Mouse (Mus musculus) ES-Bruce4 (cell line): Measurements from ENCODE around the gene Lgi2. TPM values are rescaled to one million over a fixed set of nuclear protein-coding genes. Genes with fewer than 3 reads are reported as not detected.

Experiments used
- H3K27ac ChIP-seq: 2 replicates; pipeline ENCODE4 v1.5.1; 2012; ENCODE audit warnings: low read length, inconsistent platforms; ENCODE audit not compliant: insufficient read depth
- H3K27me3 ChIP-seq: 2 replicates; pipeline ENCODE4 v1.6.1; 2012; ENCODE audit warnings: mild to moderate bottlenecking, low read length, inconsistent platforms; ENCODE audit not compliant: control insufficient read depth, poor library complexity, insufficient read depth, severe bottlenecking
- H3K36me3 ChIP-seq: 2 replicates; pipeline ENCODE4 v1.6.1; 2012; ENCODE audit warnings: inconsistent platforms, mild to moderate bottlenecking, low read length, moderate library complexity; ENCODE audit not compliant: control insufficient read depth, poor library complexity, insufficient read depth, severe bottlenecking
- H3K4me1 ChIP-seq: one replicate; pipeline ENCODE4 v1.8.1; 2011; ENCODE audit warnings: low read length; ENCODE audit not compliant: control insufficient read depth, insufficient read depth
- H3K4me3 ChIP-seq: 2 replicates; pipeline ENCODE4 v1.5.1; 2011; ENCODE audit warnings: low read depth, mild to moderate bottlenecking, low read length
- H3K9ac ChIP-seq: 2 replicates; pipeline ENCODE4 v1.6.1; 2012; ENCODE audit warnings: low read depth, mild to moderate bottlenecking, inconsistent platforms; ENCODE audit not compliant: poor library complexity, severe bottlenecking
- H3K9me3 ChIP-seq: replicated peaks from 2 replicates; pipeline ENCODE4 v1.6.1; 2012; ENCODE audit warnings: mild to moderate bottlenecking, low read length, inconsistent platforms; ENCODE audit not compliant: control insufficient read depth, poor library complexity, insufficient read depth, severe bottlenecking
- CTCF ChIP-seq: IDR thresholded peaks from one replicate; pipeline ENCODE4 v1.8.1; 2011; ENCODE audit warnings: low read depth, low read length
- EP300 ChIP-seq: IDR thresholded peaks from 2 replicates; pipeline ENCODE4 v1.6.1; 2011; ENCODE audit warnings: low read depth, low read length; ENCODE audit not compliant: insufficient read depth
- POLR2A ChIP-seq: IDR thresholded peaks from one replicate; pipeline ENCODE4 v1.8.1; 2011; ENCODE audit warnings: low read length; ENCODE audit not compliant: insufficient read depth
- polyA plus RNA-seq: library from polyadenylated mRNA; stranded (reverse); fragments of >200 nt; gene quantifications from 2 replicates; pipeline ENCODE4 v1.2.4, GENCODE M21; 2011; ENCODE audit warnings: low read depth; ENCODE audit not compliant: missing spikeins, insufficient read depth, insufficient read length

Gene Lgi2
- polyA plus RNA-seq, 1 experiment: 2.6 TPM

DNA sequence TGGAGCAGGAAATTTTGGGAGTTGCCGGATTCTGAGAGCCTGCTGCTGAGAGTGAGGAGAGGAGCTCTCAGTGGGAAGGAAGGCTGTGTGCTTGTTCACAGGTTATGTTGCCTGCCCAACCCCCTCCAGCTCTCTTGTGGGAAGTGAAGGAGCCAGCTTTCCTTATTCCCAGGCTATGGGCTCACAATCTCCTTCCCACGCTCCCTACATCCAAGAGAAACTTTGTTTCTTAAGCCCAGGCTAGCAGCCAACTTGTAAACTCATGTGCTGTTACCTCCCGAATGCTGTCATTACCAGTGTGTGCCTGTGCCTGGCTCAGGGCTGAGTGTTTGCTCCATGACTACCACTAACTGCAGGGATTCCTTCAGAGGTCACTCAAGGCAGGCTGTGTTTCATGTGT, 55.2 kb downstream of the Lgi2 start:
- H3K4me3 ChIP-seq: no peak overlapping the region
- H3K27me3 ChIP-seq: no peaks in the 10 kb centered on the region
- H3K9me3 ChIP-seq: 0 out of 2 replicates have a peak, but pooled peaks cover 7% of the 10 kb centered on the region
- no peak for TF ChIP-seq POLR2A
- no peak for TF ChIP-seq EP300
- no peak for TF ChIP-seq CTCF
- H3K4me1 ChIP-seq: no peaks in the 10 kb centered on the region
- no peaks in the 10 kb centered on the region for H3K36me3 ChIP-seq
- no peak overlapping the region for H3K27ac ChIP-seq
- no peak overlapping the region for H3K9ac ChIP-seq

DNA sequence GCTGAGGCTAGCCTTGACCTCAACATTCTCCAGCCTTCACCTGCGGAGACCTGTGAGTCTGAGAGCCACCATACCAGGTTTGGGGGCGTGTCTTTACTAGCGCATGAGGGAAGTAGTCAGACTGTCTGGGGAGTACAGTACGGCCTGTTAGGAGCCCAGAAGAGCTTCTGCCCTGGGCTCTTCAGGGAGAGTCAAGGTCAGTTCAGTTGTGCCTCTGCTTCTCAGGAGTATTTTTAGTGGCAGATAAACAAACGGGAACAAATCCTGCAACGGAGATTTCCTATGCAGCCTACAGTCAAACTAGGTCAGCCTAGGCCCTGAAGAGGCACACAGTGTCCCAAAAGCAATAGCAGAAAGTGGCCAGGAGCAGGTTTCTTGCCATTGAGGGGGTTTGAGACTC, 56.8 kb downstream of the Lgi2 start:
- H3K9ac ChIP-seq: no peak overlapping the region
- H3K36me3 ChIP-seq: no peaks in the 10 kb centered on the region
- no peaks in the 10 kb centered on the region for H3K27me3 ChIP-seq
- TF ChIP-seq CTCF (no peak), EP300 (no peak), POLR2A (no peak)
- H3K4me3 ChIP-seq: no peak overlapping the region
- no peaks in the 10 kb centered on the region for H3K4me1 ChIP-seq
- H3K27ac ChIP-seq: no peak overlapping the region
- H3K9me3 ChIP-seq: no peaks in the 10 kb centered on the region

DNA sequence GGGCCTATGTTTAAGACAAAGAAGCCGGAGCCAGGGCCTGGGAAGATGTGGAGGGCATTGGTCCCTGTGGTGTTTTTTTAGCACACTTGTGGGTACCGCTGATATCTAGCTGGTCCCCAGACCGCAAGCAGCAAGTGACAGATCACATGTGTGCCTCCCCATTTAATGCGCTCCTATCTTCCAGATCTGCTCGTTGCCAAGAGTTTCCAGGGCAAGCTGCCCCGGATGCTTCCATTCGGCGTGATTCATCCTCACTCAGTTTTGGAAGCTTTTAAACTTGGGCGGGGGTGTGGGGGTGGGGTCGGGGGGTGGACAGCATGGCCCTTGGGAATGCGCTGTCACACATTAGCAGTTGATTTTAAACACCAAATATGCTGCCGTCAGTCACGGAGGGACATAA, 61.6 kb downstream of the Lgi2 start:
- Histone ChIP-seq H3K4me3 (no peak overlapping the region), H3K36me3 (no peaks in the 10 kb centered on the region), H3K9ac (no peak overlapping the region), H3K27me3 (peaks cover 2% of the 10 kb centered on the region; the same call in 1 of the 2 replicates), H3K9me3 (no peaks in the 10 kb centered on the region), H3K4me1 (no peaks in the 10 kb centered on the region), H3K27ac (no peak overlapping the region)
- no peak for TF ChIP-seq EP300

DNA sequence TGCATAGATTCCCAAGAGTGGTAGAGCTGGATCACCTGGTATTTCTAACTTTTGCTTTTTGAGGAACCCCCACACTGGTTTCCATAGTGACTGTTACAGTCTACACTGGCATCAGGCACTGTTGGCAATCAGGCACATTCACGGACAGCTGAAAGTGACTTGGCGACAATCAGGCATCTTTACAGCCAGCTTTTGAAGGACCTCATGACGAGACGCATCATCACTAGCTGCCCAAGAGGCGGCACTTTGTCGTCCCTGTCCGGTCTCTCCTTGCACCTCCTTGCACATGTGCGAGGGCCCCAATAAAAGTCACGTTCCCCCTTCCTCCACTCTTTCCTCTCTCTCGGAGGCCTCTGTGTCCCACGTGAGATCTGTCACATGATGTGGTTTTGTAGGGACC, 62.1 kb downstream of the Lgi2 start:
- Histone ChIP-seq H3K9me3 (no peaks in the 10 kb centered on the region), H3K4me3 (no peak overlapping the region), H3K4me1 (no peaks in the 10 kb centered on the region), H3K9ac (no peak overlapping the region), H3K36me3 (no peaks in the 10 kb centered on the region), H3K27me3 (peaks cover 2% of the 10 kb centered on the region; the same call in 1 of the 2 replicates), H3K27ac (no peak overlapping the region)
- TF ChIP-seq EP300 (no peak), POLR2A (no peak), CTCF (no peak)

DNA sequence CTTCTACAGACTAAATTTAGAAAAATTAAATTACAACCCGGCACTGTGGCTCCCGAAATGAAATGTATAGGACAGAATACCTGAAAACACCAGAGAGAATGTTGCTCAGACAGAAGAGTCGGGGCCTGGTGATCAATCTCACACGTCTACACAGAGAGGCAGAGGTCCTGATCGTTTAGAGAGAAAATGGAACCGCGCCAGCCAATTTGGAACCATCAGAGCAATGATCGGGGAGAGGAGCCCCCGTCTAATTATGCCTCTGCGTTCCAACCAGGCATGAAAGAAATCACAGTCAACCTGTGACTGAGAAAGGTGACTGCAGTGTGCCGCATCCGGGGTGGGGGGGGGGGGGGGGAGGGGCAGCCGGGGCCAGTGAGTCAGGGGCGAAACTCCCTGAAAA, 70.6 kb downstream of the Lgi2 start:
- H3K4me1 ChIP-seq: no peaks in the 10 kb centered on the region
- no peak overlapping the region for H3K4me3 ChIP-seq
- H3K27ac ChIP-seq: no peak overlapping the region
- TF ChIP-seq POLR2A (no peak), CTCF (no peak), EP300 (no peak)
- H3K36me3 ChIP-seq: no peaks in the 10 kb centered on the region
- H3K9ac ChIP-seq: no peak overlapping the region
- H3K9me3 ChIP-seq: no peaks in the 10 kb centered on the region
- H3K27me3 ChIP-seq: no peaks in the 10 kb centered on the region

DNA sequence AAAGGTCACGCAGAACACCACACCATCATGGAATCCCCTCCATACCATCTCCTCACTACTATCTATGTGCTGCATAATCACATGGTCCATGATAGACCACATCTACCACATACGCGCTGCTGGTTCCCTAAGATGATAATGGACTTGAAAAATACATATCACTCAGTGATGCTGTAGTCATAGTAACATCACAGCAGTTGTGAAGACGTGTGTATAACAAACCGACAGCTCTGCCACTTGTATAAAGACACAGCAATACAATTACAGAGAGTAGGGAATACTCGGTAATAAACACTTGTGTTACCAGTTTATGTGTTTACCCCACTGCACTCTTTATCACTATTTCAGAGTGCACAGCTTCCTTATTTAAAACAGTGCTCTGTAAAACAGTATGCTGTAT, 74.8 kb downstream of the Lgi2 start:
- no peak overlapping the region for H3K4me3 ChIP-seq
- no peaks in the 10 kb centered on the region for H3K9me3 ChIP-seq
- H3K4me1 ChIP-seq: no peaks in the 10 kb centered on the region
- H3K27ac ChIP-seq: no peak overlapping the region
- TF ChIP-seq POLR2A (no peak), EP300 (no peak), CTCF (no peak)
- no peaks in the 10 kb centered on the region for H3K36me3 ChIP-seq
- no peaks in the 10 kb centered on the region for H3K27me3 ChIP-seq
- H3K9ac ChIP-seq: no peak overlapping the region
